Mouse (Mus musculus): ENCODE results near the gene Nubp1. TPM values are rescaled to one million over a fixed set of nuclear protein-coding genes. Genes with fewer than 3 reads are reported as not detected.

Nubp1 gene
- polyA plus RNA-seq (2014; fragmentation: Illumina TruSeq; extraction: RNeasy Lipid Tissue Mini Kit (QIAGEN cat#74804); ENCODE audit: low read depth, low replicate concordance), result 4.7 TPM

GRCm38 (mm10) chr16:10411764-10412746 lies at the start of gene Nubp1:
Gene Nubp1 (plus strand): TSS chr16:10411948.

GRCm38 (mm10) chr16:10394699-10395540 lies 16.8 kb upstream of the Nubp1 start, which contains the start of gene Tekt5:
Gene Tekt5 (minus strand): TSS chr16:10395490.

GRCm38 (mm10) chr16:10447264-10447594 lies 35.5 kb downstream of the Nubp1 start, which contains the start of gene Tvp23a:
Gene Tvp23a (minus strand): TSS chr16:10447362.

Other genes starting within 250 kb of the Nubp1 start
- not detected for gene Rpl39l, start 241.7 kb upstream of the Nubp1 start, polyA plus RNA-seq (2014; fragmentation: Illumina TruSeq; extraction: RNeasy Lipid Tissue Mini Kit (QIAGEN cat#74804); ENCODE audit: low read depth, low replicate concordance)
- gene Atf7ip2, start 219.2 kb upstream of the Nubp1 start, polyA plus RNA-seq (2014; fragmentation: Illumina TruSeq; extraction: RNeasy Lipid Tissue Mini Kit (QIAGEN cat#74804); ENCODE audit: low read depth, low replicate concordance), result 1.9 TPM
- gene Emp2, start 98.0 kb upstream of the Nubp1 start, polyA plus RNA-seq (2014; fragmentation: Illumina TruSeq; extraction: RNeasy Lipid Tissue Mini Kit (QIAGEN cat#74804); ENCODE audit: low read depth, low replicate concordance), result 5.5 TPM
- not detected for gene Tekt5, start 16.5 kb upstream of the Nubp1 start, polyA plus RNA-seq (2014; fragmentation: Illumina TruSeq; extraction: RNeasy Lipid Tissue Mini Kit (QIAGEN cat#74804); ENCODE audit: low read depth, low replicate concordance)
- gene Tvp23a, start 35.4 kb downstream of the Nubp1 start, polyA plus RNA-seq (2014; fragmentation: Illumina TruSeq; extraction: RNeasy Lipid Tissue Mini Kit (QIAGEN cat#74804); ENCODE audit: low read depth, low replicate concordance), result 0.58 TPM
- 0.23 TPM for gene Ciita, start 68.1 kb downstream of the Nubp1 start, polyA plus RNA-seq (2014; fragmentation: Illumina TruSeq; extraction: RNeasy Lipid Tissue Mini Kit (QIAGEN cat#74804); ENCODE audit: low read depth, low replicate concordance)
- 1.7 TPM for gene Dexi, start 131.1 kb downstream of the Nubp1 start, polyA plus RNA-seq (2014; fragmentation: Illumina TruSeq; extraction: RNeasy Lipid Tissue Mini Kit (QIAGEN cat#74804); ENCODE audit: low read depth, low replicate concordance)
- 18.7 TPM for gene Clec16a, start 133.4 kb downstream of the Nubp1 start, polyA plus RNA-seq (2014; fragmentation: Illumina TruSeq; extraction: RNeasy Lipid Tissue Mini Kit (QIAGEN cat#74804); ENCODE audit: low read depth, low replicate concordance)

Measured in adrenal gland, adult 10 weeks (tissue).